Mouse (Mus musculus): ENCODE results near the gene Smndc1.

- no peak for TF ChIP-seq CTCF (conservative IDR thresholded peaks at IDR 0.05; ENCODE audit: insufficient read depth, insufficient read length, low read depth, low read length)
- TF ChIP-seq POLR2A (IDR thresholded peaks at IDR 0.05; ENCODE audit: low read depth, low read length), result no peak
Observed at GRCm38 (mm10) chr19:53393646-53394045, 3.3 kb upstream of the Smndc1 start.
